Mouse (Mus musculus): Measurements from ENCODE around the gene Sf3a1. TPM values are rescaled to one million over a fixed set of nuclear protein-coding genes. Genes with fewer than 3 reads are reported as not detected.
A peak's percentile ranks its signal among the peaks of the same experiment; 100 is the strongest.
"Not testable (repeated sequence)": the region's sequence is repeated elsewhere in the genome, so short reads cannot be mapped to it uniquely, and the experiment has no call there.

The Sf3a1 gene
- 50.0 and 54.3 TPM in 2 replicates for polyA plus RNA-seq (2012; rRNA removed)

GRCm38 (mm10) chr11:4159808-4160708 lies at the start of gene Sf3a1, which contains the start of gene Ccdc157:
Gene Sf3a1, plus strand, starts transcription at chr11:4160350.
Gene Ccdc157, minus strand, starts transcription at chr11:4160293.
- H3K27me3 ChIP-seq (ENCODE audit: control insufficient read depth, insufficient read depth, low read length), result no peaks in the 10 kb centered on the region
- H3K4me3 ChIP-seq (replicated peaks; ENCODE audit: insufficient read depth, low read depth, low read length), result peak within 1 kb of the TSS; percentile 71
- TF ChIP-seq CTCF (IDR thresholded peaks at IDR 0.05; ENCODE audit: borderline replicate concordance, insufficient read depth, low read depth, low read length), result no peak
- peak; percentile 84; the same call in 1 of the 2 replicates for TF ChIP-seq POLR2A (IDR thresholded peaks at IDR 0.05; ENCODE audit: borderline replicate concordance, insufficient read depth, low read length)
- peak within 1 kb of the TSS; percentile 84 for H3K27ac ChIP-seq (ENCODE audit: insufficient read depth, low read length)
- DNase-seq, result peak; percentile 92 to 94
- peaks cover 7% of the 10 kb centered on the region; the same call in 1 of the 2 replicates for H3K4me1 ChIP-seq (ENCODE audit: control insufficient read depth, insufficient read depth, low read length)
- 1% methylated on average over 54 of the region's 54 CpGs for WGBS

- Histone ChIP-seq H3K4me3 (replicated peaks; ENCODE audit: insufficient read depth, low read depth, low read length) (no peak overlapping the region), H3K27ac (ENCODE audit: insufficient read depth, low read length) (no peak overlapping the region), H3K4me1 (ENCODE audit: control insufficient read depth, insufficient read depth, low read length) (peaks cover 5% of the 10 kb centered on the region; the same call in 1 of the 2 replicates), H3K27me3 (ENCODE audit: control insufficient read depth, insufficient read depth, low read length) (no peaks in the 10 kb centered on the region)
- TF ChIP-seq POLR2A (IDR thresholded peaks at IDR 0.05; ENCODE audit: borderline replicate concordance, insufficient read depth, low read length) (no peak), CTCF (IDR thresholded peaks at IDR 0.05; ENCODE audit: borderline replicate concordance, insufficient read depth, low read depth, low read length) (no peak)
- no peak for DNase-seq
- 93% methylated on average over 4 of the region's 4 CpGs for WGBS
These were observed 48.1 kb upstream of the Sf3a1 start for GRCm38 (mm10) chr11:4112033-4112432.

GRCm38 (mm10) chr11:4112861-4113260 lies 47.3 kb upstream of the Sf3a1 start:
- Histone ChIP-seq H3K27ac (ENCODE audit: insufficient read depth, low read length) (no peak overlapping the region), H3K4me1 (ENCODE audit: control insufficient read depth, insufficient read depth, low read length) (peaks cover 8% of the 10 kb centered on the region; the same call in 1 of the 2 replicates), H3K4me3 (replicated peaks; ENCODE audit: insufficient read depth, low read depth, low read length) (no peak overlapping the region), H3K27me3 (ENCODE audit: control insufficient read depth, insufficient read depth, low read length) (no peaks in the 10 kb centered on the region)
- DNase-seq, result no peak
- TF ChIP-seq POLR2A (IDR thresholded peaks at IDR 0.05; ENCODE audit: borderline replicate concordance, insufficient read depth, low read length) (no peak), CTCF (IDR thresholded peaks at IDR 0.05; ENCODE audit: borderline replicate concordance, insufficient read depth, low read depth, low read length) (no peak)
- WGBS, result 81% methylated on average over 6 of the region's 6 CpGs

GRCm38 (mm10) chr11:4113496-4113895 lies 46.7 kb upstream of the Sf3a1 start:
- no peak for TF ChIP-seq CTCF (IDR thresholded peaks at IDR 0.05; ENCODE audit: borderline replicate concordance, insufficient read depth, low read depth, low read length)
- no peak for TF ChIP-seq POLR2A (IDR thresholded peaks at IDR 0.05; ENCODE audit: borderline replicate concordance, insufficient read depth, low read length)
- peaks cover 8% of the 10 kb centered on the region; the same call in 1 of the 2 replicates for H3K4me1 ChIP-seq (ENCODE audit: control insufficient read depth, insufficient read depth, low read length)
- H3K27me3 ChIP-seq (ENCODE audit: control insufficient read depth, insufficient read depth, low read length), result no peaks in the 10 kb centered on the region
- WGBS, result 59% methylated on average over 4 of the region's 4 CpGs
- no peak overlapping the region for H3K4me3 ChIP-seq (replicated peaks; ENCODE audit: insufficient read depth, low read depth, low read length)
- no peak for DNase-seq
- H3K27ac ChIP-seq (ENCODE audit: insufficient read depth, low read length), result no peak overlapping the region

- H3K4me1 ChIP-seq (ENCODE audit: control insufficient read depth, insufficient read depth, low read length), result peaks cover 8% of the 10 kb centered on the region; the same call in 1 of the 2 replicates
- 91% methylated on average over 6 of the region's 6 CpGs for WGBS
- no peaks in the 10 kb centered on the region for H3K27me3 ChIP-seq (ENCODE audit: control insufficient read depth, insufficient read depth, low read length)
- TF ChIP-seq POLR2A (IDR thresholded peaks at IDR 0.05; ENCODE audit: borderline replicate concordance, insufficient read depth, low read length) (no peak), CTCF (IDR thresholded peaks at IDR 0.05; ENCODE audit: borderline replicate concordance, insufficient read depth, low read depth, low read length) (no peak)
- no peak for DNase-seq
- no peak overlapping the region for H3K27ac ChIP-seq (ENCODE audit: insufficient read depth, low read length)
- no peak overlapping the region for H3K4me3 ChIP-seq (replicated peaks; ENCODE audit: insufficient read depth, low read depth, low read length)
These were observed 46.2 kb upstream of the Sf3a1 start for GRCm38 (mm10) chr11:4113970-4114369.

- not testable (repeated sequence) for H3K27me3 ChIP-seq (ENCODE audit: control insufficient read depth, insufficient read depth, low read length); H3K4me3 ChIP-seq (replicated peaks; ENCODE audit: insufficient read depth, low read depth, low read length); H3K4me1 ChIP-seq (ENCODE audit: control insufficient read depth, insufficient read depth, low read length); H3K27ac ChIP-seq (ENCODE audit: insufficient read depth, low read length); DNase-seq
- WGBS, result 76% methylated on average over 6 of the region's 6 CpGs
These were observed 45.6 kb upstream of the Sf3a1 start for GRCm38 (mm10) chr11:4114541-4114940.

GRCm38 (mm10) chr11:4115407-4115806 lies 44.7 kb upstream of the Sf3a1 start:
- DNase-seq, result no peak
- TF ChIP-seq CTCF (IDR thresholded peaks at IDR 0.05; ENCODE audit: borderline replicate concordance, insufficient read depth, low read depth, low read length) (no peak), POLR2A (IDR thresholded peaks at IDR 0.05; ENCODE audit: borderline replicate concordance, insufficient read depth, low read length) (no peak)
- Histone ChIP-seq H3K4me3 (replicated peaks; ENCODE audit: insufficient read depth, low read depth, low read length) (no peak overlapping the region), H3K27me3 (ENCODE audit: control insufficient read depth, insufficient read depth, low read length) (no peaks in the 10 kb centered on the region), H3K27ac (ENCODE audit: insufficient read depth, low read length) (no peak overlapping the region), H3K4me1 (ENCODE audit: control insufficient read depth, insufficient read depth, low read length) (peaks cover 8% of the 10 kb centered on the region; the same call in 1 of the 2 replicates)
- 80% methylated on average over 4 of the region's 4 CpGs for WGBS

Measured in cerebellum, adult 2 months (tissue).